Mouse (Mus musculus) adrenal gland, adult (tissue): Measurements from ENCODE around the gene Baiap2.
A peak's percentile ranks its signal among the peaks of the same experiment; 100 is the strongest.

ENCODE experiments used
- DNase-seq, 2 experiments: peaks; one replicate each; pipeline ENCODE4 v3.0.0; 2022 to 2023; ENCODE audit warnings: low spot score in 1 of 2; ENCODE audit not compliant: inconsistent age in 2 of 2

Baiap2 gene

GRCm38 (mm10) chr11:119942727-119943427, at the start of gene Baiap2:
Baiap2 (plus strand) TSS chr11:119942763.
- DNase-seq, result peak; percentile 99

- no peak for DNase-seq
Measured at GRCm38 (mm10) chr11:119893667-119894236, 48.8 kb upstream of the Baiap2 start.

DNA sequence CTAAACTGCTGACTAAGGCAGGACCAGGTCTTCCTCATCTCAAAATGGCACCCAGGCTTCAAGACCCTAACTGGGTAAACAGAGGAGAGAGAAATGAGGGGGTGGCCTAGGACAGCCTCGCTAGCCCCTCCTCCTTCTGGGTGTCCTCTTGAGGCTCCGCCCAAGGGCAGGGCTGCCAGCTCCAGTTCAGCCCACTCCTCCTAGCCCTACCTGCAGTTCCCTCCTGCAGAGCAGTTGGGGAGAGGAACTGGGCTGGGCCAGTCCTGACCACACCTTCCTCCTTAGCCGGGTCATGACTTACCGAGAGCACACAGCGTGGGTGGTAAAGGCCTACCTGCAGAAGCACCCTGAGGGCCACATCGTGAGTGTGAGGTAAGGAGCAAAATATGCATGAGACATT, 47.9 kb upstream of the Baiap2 start:
- DNase-seq, result no peak

DNA sequence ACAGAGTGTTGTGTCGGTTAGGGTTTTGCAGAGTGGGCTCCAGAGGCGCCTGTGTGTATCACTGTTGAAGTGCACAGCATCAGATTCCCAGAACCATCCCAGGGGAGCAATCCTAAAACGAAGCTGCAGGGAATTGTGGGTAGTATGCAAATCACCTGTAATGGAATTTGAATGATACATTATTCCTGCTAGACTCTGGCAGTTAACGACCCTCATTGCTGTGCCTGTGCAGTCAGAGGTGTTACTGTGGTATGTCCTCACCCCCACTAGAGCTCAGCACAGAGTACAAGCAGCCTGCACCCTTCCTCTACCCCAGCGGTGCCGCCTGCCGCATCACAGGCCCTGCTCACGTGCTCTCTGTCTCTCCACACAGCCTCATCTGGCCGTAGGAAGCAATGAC, 45.5 kb upstream of the Baiap2 start:
- no peak for DNase-seq

DNA sequence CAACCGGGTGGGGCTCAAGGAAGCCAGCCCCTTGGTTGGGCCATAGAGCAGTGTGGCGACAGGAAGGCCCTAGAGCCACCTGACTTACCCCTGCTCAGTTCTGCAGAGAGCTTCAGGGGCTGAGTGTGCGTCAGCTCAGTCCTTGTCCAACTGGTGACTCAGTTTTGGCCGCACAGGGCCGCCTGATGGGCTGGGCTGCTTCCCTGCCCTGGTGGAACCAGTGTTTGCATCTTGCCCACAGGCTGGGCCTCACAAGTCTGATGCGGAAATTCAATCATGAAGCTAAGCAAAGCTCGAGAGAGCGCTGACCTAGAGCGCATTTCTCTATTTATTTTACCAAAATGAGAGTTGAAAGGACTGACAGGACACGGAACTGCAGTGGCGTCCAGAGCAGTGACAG, 43.6 kb upstream of the Baiap2 start:
- peak in 1 of 2 experiments; percentile 65 for DNase-seq

- DNase-seq, result no peak
Measured at GRCm38 (mm10) chr11:119901174-119901573, 41.4 kb upstream of the Baiap2 start.

DNA sequence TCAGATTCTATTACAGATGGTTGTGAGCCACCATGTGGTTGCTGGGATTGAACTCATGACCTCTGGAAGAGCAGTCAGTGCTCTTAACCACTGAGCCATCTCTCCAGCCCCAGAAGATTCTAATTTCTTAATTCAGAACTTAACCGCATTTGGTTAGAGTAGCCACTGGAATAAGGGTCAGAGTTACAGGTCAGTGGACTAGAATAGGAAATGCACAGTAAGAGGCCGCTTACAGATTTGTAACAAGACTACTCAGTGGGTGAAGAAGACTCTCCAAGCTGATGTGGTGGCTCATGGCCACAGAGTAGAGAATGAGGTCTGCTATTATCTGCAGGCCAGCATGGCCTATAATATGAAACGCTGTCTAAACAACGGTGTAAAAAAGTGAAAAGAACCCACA, 39.7 kb upstream of the Baiap2 start:
- no peak for DNase-seq

DNA sequence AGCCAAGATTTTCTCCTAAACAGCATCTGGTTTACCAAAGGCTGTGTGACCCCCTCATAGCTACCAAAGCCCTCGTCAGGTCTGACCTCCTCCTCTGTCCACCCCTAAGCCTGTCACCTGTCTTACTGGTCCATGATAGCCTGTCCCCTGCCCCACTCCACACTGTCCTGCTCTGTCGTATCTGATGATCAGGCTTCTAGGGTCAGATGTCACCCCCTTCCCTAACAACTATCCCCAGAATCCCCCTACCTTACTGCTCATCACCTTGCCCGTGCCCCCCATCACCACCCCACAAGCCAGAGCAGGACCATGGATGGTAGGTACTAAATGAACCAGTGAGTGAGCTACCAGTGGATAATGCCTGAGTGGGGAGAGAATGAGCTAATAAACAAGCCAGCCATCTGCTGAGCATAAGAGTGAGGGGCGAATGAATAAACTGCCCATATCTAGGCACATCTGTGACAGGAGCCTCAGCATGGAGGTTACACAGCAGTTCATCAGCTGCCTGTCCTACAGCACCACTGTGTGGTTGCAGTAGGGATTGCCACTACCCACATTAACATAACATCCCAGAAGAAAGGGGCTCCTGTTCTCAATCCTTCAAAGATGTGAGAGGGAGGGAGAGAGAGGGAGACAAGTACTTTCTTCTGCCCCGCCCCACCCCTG, 37.8 kb upstream of the Baiap2 start:
- peak; percentile 57 to 84 for DNase-seq

DNA sequence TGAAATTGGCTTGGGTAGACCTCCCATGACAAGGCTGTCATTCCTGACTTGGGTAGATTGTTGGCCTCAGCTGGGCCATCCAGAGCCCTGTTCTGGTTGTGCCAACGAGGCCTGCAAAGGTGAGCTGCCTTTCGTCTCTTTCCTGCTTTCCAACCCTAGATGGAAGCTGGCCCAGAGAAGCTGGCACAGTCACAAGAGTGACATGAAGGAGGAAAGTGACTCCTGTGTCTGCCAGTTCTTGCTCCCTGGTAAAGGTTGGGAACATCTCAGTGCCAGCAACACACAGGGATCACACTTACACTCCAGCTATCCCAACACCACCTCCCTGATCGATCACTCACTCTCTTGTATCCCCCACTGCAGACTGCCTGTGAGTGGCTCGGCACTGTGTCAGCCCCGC, 36.8 kb upstream of the Baiap2 start:
- DNase-seq, result no peak

GRCm38 (mm10) chr11:119907006-119907650, 35.4 kb upstream of the Baiap2 start:
- DNase-seq, result no peak

DNA sequence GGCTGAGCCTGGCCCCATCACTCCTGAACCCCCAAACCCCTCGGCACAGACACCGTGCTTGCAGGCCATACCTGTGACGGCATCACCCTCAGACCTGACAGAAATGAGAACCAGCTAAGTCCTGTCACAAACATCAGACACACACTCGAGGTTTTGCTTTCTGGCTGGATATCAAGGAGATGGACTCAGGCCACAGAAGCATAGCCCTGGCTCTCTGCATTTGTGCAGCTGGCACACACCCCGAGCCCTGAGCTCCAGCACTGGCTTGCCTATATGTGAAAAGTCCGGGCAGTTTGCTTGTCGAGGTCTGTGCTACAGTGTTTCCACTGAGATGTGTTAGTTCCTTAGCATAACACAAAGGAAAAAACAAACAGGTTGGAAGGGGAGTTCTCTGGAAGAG, 34.9 kb upstream of the Baiap2 start:
- no peak for DNase-seq

GRCm38 (mm10) chr11:119909436-119909835, 33.1 kb upstream of the Baiap2 start:
- peak; percentile 70 to 89 for DNase-seq

GRCm38 (mm10) chr11:119912845-119913244, 29.7 kb upstream of the Baiap2 start:
- no peak for DNase-seq

GRCm38 (mm10) chr11:119913291-119913934, 29.1 kb upstream of the Baiap2 start, which contains the start of gene Chmp6:
Chmp6 (plus strand) TSS chr11:119913441.
- DNase-seq, result peak; percentile 91 to 97

DNA sequence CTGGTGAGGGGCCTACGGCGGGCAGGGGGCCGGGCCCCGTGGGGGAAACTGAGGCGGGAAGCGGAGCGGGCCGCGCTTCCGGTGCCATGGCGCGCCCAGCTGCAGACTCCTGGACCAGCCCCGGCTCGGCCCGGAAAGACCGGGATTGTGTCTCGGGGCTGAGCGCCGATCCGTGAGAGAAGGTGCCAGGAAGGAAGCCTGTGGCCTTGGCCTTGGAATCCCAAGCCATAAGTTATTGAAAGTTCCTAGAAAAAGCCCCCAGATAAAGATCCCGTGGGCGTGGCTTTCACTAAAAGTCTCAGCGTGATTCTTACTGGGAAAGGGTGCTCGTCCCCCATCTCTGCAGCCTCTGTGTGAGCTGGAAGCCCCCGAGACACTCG, 28.6 kb upstream of the Baiap2 start:
- DNase-seq, result no peak

DNA sequence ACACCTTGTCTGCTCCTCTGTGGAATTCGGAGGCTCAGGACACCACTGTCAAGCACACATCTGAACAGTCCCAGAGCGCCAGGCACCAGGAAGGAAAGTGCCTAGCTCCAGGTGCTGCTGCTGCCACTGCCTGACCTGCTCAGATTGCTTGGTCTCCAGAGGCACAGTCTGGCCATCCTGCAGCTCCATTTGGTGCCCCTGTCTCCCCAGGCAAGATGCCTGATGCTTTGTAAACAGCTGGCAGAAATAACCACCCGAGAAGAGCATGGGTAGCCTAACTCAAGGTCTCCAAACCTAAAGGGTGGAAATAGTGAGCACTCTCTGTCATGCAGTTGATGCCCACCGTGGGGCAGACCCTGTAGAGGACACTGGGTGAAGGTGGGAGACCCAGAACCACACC, 28.2 kb upstream of the Baiap2 start:
- peak in 1 of 2 experiments; percentile 49 for DNase-seq

DNA sequence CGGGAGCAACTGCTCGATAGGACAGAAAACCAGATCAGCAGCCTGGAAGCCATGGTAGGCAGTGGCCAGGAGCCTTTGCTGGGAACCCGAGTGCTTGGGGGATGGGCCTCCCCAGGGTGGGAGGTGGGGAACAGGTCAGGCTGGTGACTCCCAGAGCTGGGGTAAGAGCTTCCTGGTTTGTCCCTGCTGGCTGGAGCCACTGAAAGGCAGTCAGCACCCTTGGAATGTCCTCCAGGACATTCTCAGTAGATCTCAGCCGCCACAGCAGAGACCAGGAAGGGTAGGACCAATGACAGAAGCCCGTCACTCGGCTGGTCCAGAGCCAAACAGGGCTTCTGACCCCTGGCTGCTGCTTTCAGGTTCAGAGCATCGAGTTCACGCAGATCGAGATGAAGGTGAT, 26.9 kb upstream of the Baiap2 start:
- no peak for DNase-seq

DNA sequence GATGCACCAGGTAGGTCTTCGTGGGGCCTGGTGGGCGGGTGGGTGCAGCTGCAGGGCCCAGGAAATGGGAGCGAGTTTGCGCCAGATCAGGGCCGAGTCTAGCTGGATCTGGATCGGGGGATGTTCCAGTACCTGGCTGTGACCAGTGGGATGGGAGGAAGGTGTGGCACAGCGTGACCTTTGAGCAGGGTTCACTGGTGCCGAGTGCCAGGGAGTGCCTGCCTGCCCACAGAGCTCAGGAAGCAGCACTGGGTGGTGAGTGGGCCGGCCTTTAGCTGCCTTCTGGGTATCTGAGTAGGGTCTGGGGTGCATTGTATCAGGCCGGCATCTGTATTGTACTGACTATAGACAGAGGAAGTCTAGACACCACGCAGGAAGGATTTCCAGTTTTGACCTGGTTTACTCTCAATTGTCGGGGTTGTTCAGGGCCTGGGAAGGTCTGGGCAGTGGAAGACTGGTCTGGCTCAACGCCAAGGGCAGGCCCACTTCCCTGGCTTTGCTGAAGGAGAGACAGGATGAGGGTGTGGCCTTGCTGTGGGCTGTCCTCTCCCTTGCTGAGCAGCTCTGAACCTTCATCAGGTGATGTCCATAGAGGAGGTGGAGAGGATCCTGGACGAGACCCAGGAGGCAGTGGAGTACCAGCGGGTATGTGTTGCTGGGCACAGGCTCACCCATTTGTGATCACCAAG, 26.3 kb upstream of the Baiap2 start:
- DNase-seq, result peak; percentile 67 to 74

GRCm38 (mm10) chr11:119916834-119917469, 25.6 kb upstream of the Baiap2 start:
- no peak for DNase-seq

- no peak for DNase-seq
Measured at GRCm38 (mm10) chr11:119918521-119918920, 24.0 kb upstream of the Baiap2 start.
